Mouse (Mus musculus) frontal cortex, postnatal 14 days (tissue): Measurements from ENCODE around the gene Nell1.

ENCODE experiments used
- DNase-seq, 2 experiments: peaks; one replicate each; pipeline ENCODE4 v3.0.0; 2022; ENCODE audit warnings: low spot score in 2 of 2

Nell1 gene

GRCm38 (mm10) chr7:50847921-50848320 is 873.3 kb downstream of the Nell1 start:
- DNase-seq = no peak

DNA sequence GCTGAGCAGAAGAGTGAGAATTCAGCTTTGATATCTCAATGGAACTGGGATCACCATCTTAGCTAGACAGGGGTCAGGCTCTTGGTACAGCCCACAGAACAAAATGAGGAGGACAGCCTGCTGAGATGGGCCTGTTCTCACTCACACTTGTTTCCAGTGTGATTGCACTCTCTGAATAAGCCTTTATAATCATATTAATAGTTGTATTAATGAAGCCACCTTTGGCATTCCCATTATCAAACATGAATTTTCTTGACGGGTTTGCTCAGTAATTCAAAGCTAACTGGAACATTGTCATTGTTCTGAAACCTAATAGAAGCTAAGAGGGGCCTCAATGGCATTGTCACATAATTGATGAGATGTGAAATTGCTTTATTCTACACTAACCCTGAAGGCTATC is 875.6 kb downstream of the Nell1 start:
- DNase-seq = no peak

GRCm38 (mm10) chr7:50870181-50870580 is 895.5 kb downstream of the Nell1 start:
- no peak for DNase-seq

DNA sequence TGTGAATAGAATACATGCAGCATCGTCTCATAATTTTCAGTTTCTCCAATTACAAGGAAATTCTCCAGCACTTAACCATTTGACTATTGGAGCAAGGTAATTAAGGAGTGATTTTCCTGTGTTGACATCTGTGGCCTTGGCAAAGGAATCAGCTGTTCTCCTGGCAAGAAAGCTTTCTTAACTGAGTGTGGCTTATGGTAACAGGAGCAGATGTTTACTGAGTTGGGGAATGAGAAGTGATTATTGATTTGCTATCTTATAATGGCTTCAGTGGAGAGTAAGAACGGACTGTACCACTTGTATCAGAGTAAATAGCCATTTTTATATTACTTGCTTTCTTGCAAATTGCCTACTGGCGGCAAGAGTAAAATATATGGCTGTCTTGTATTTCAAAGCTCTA is 913.0 kb downstream of the Nell1 start:
- DNase-seq = no peak

DNA sequence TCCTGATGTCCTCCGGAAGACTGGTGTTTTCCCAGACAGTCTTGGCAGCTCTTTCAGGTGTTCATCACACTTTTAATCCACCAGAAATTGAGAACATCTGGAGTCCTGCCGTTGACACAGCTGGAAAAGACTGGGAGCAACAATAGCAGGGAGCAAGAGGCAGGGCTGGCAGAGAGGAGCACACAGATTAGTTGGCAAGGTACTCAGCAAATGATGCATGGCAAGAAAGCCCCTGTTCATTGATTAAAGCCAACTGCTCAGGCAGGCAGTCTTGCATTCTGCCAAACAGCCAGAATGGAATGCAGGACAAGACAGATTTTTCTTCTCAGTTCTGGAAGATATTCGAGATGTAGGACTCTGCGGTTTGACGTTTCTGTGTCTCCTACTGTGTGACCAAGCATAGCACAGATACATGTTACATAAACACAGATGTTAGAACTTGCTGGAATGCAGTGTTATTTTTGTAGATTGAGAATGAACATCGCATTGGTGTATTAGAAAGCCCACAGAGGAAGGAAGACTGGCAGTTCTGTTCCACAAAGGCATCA is 925.0 kb downstream of the Nell1 start:
- DNase-seq = no peak
